Comparison of ENCODE assay signal across 35 mouse cellular contexts in the genomic region with DNA sequence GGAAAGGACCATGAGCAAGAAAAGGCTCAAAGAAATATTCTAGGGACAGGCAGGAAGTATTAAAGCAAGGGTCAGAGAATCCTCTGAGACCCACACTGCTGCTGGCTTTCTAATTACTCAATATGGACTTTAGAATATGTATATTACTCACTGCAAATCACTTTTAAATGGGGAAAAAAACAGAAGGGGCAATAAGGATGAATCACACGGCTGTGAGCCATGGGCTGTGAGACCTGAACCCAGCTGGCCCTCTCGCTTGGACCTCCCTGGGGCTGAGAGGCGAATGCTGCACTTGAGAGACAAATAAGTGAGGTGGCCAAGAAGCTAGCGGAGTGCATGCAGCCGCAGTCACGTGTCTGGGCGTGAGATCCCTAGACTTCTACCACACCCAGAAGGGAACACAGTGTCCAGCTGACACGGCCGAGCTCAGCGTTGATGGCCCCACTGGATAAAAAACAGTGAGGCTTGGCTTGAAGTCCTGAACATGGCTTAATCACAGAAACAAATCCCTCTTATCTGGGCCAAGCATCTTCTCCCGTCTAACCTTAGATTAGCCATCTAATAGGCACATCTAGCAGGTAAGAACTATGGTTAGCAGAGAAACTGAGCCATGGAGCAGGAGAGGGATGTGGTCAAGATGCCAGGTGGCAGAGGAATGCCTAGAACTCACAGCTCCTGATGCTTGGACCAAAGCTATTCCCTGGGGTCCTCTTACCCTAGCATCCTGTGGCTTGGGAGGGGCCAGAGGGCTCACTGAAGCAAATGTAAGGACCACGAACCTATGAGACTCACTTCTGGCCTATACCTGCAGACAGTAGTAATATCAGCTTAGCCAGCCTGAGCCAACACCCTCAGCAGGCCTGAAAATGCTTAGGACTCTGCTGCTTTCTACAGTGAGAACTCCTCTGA. TPM values are rescaled to one million over a fixed set of nuclear protein-coding genes. Genes with fewer than 3 reads are reported as not detected.
DNase-seq lines count a peak whose midpoint lies in the region; ATAC-seq and TF ChIP-seq lines count a peak whose summit lies in the region.
"Had no signal": no experiment of that assay in that cellular context is flagged by ENCODE, and none has a peak within 500 bp of the region (broad histone marks: within the 10 kb centered on the region; RNA-seq: fewer than 3 reads in every experiment).

No protein-coding gene starts in this region.

- no peak for TF ChIP-seq CTCF in heart, adult 2 months (IDR thresholded peaks at IDR 0.05)
- no peak for TF ChIP-seq CTCF in gastrocnemius, adult 2 months (IDR thresholded peaks at IDR 0.05)
- TF ChIP-seq CTCF in intestine, postnatal 0 days (IDR thresholded peaks at IDR 0.05; ENCODE audit: low read depth) = no peak

- no peak overlapping the region for H3K9ac ChIP-seq in heart, adult 2 months (ENCODE audit: low read depth, low read length)
- no peak overlapping the region for H3K9ac ChIP-seq in heart, embryonic 11.5 days (ENCODE audit: low read depth, low read length)
- H3K9ac ChIP-seq in intestine, postnatal 0 days (ENCODE audit: low read depth, low read length) = 0 out of 2 replicates have a peak overlapping the region, but pooled peaks have one; percentile 17
- H3K9ac ChIP-seq in hindbrain, embryonic 13.5 days = no peak overlapping the region
- H3K9ac ChIP-seq: embryonic facial prominence, embryonic 13.5 days; forebrain, embryonic 12.5 days; hindbrain, embryonic 14.5 days; kidney, embryonic 15.5 days; limb, embryonic 15.5 days; liver, embryonic 14.5 days; lung, embryonic 14.5 days; neural tube, embryonic 13.5 days; stomach, embryonic 15.5 days had no signal

- H3K4me2 ChIP-seq in heart, embryonic 11.5 days = no peak overlapping the region
- H3K4me2 ChIP-seq in intestine, postnatal 0 days (replicated peaks; ENCODE audit: low read depth) = no peak overlapping the region
- H3K4me2 ChIP-seq in hindbrain, embryonic 13.5 days = no peak overlapping the region
- H3K4me2 ChIP-seq: embryonic facial prominence, embryonic 13.5 days; forebrain, embryonic 12.5 days; hindbrain, embryonic 14.5 days; kidney, embryonic 15.5 days; limb, embryonic 15.5 days; lung, embryonic 14.5 days; neural tube, embryonic 13.5 days; stomach, embryonic 15.5 days had no signal

- intact Hi-C loops in heart, adult 2 months (cut with DNase I) = no loop called here
- intact Hi-C loops in gastrocnemius, adult 2 months (cut with DNase I) = no loop called here

- H3K79me2 ChIP-seq in heart, adult 2 months (replicated peaks; ENCODE audit: control insufficient read depth, insufficient read depth, low read length) = no peaks in the 10 kb centered on the region

- H3K36me3 ChIP-seq in heart, adult 2 months (ENCODE audit: control insufficient read depth, insufficient read depth, low read length) = no peaks in the 10 kb centered on the region
- H3K36me3 ChIP-seq in heart, embryonic 11.5 days (ENCODE audit: control insufficient read depth, insufficient read depth, low read length) = peaks cover 4% of the 10 kb centered on the region; the same call in 1 of the 2 replicates
- peaks cover 66% of the 10 kb centered on the region for H3K36me3 ChIP-seq in intestine, postnatal 0 days (ENCODE audit: control insufficient read depth, insufficient read depth)
- H3K36me3 ChIP-seq in hindbrain, embryonic 13.5 days = peaks cover 94% of the 10 kb centered on the region

- H3K27me3 ChIP-seq in heart, adult 2 months (ENCODE audit: control insufficient read depth, insufficient read depth, low read length) = no peaks in the 10 kb centered on the region
- H3K27me3 ChIP-seq in heart, embryonic 11.5 days (ENCODE audit: control insufficient read depth, insufficient read depth, low read length) = no peaks in the 10 kb centered on the region
- no peaks in the 10 kb centered on the region for H3K27me3 ChIP-seq in intestine, postnatal 0 days (replicated peaks; ENCODE audit: control insufficient read depth, insufficient read depth, low read length)
- H3K27me3 ChIP-seq in hindbrain, embryonic 13.5 days = no peaks in the 10 kb centered on the region
- H3K27me3 ChIP-seq: embryonic facial prominence, embryonic 13.5 days; forebrain, embryonic 12.5 days; kidney, embryonic 15.5 days; limb, embryonic 15.5 days; neural tube, embryonic 13.5 days; stomach, embryonic 15.5 days had no signal

- no peak overlapping the region for H3K4me3 ChIP-seq in heart, adult 2 months
- no peak overlapping the region for H3K4me3 ChIP-seq in heart, embryonic 11.5 days (ENCODE audit: low read depth, low read length)
- no peak overlapping the region for H3K4me3 ChIP-seq in gastrocnemius, adult 2 months
- no peak overlapping the region for H3K4me3 ChIP-seq in intestine, postnatal 0 days (ENCODE audit: low read depth, low read length)
- H3K4me3 ChIP-seq in hindbrain, embryonic 13.5 days = no peak overlapping the region
- H3K4me3 ChIP-seq: embryonic facial prominence, embryonic 13.5 days; erythroblast, embryonic 14.5 days; forebrain, embryonic 12.5 days; kidney, embryonic 15.5 days; limb, embryonic 15.5 days; myocyte; neural tube, embryonic 13.5 days; stomach, embryonic 15.5 days had no signal

- WGBS in heart, adult 2 months = 77% methylated on average over 12 of the region's 12 CpGs
- 86% methylated on average over 12 of the region's 12 CpGs for WGBS in heart, embryonic 11.5 days (ENCODE audit: insufficient replicate concordance)
- 59% methylated on average over 12 of the region's 12 CpGs for WGBS in intestine, postnatal 0 days
- 86% methylated on average over 12 of the region's 12 CpGs for WGBS in hindbrain, embryonic 13.5 days

- DNase-seq in heart, adult 2 months = peak; percentile 46 to 67
- peak; percentile 87 for DNase-seq in gastrocnemius, adult 2 months
- DNase-seq in heart, adult 9 months (ENCODE audit: low spot score in 2 of 2) = peak; percentile 57 to 61
- DNase-seq in thymus, postnatal 0 days (ENCODE audit: low spot score) = no peak
- DNase-seq in left cerebral cortex, adult 8-10 months (ENCODE audit: low spot score in 2 of 2) = no peak
- DNase-seq: adrenal gland, postnatal 14 days; cerebellum, adult 8-10 months; cerebellum, postnatal 36 days; embryo, embryonic 11 days; kidney, postnatal 4 days; lung, embryonic 14.5 days; lung, postnatal 4 days; retina, postnatal 1 day; thymus, adult 18-20 months had no signal

- no peak overlapping the region for H3K27ac ChIP-seq in heart, adult 2 months
- H3K27ac ChIP-seq in heart, embryonic 11.5 days (ENCODE audit: low read depth, low read length) = no peak overlapping the region
- peak overlapping the region; percentile 85 for H3K27ac ChIP-seq in gastrocnemius, adult 2 months
- peak overlapping the region; percentile 73 for H3K27ac ChIP-seq in intestine, postnatal 0 days (ENCODE audit: low read depth, low read length)
- no peak overlapping the region for H3K27ac ChIP-seq in hindbrain, embryonic 13.5 days
- H3K27ac ChIP-seq: embryonic facial prominence, embryonic 13.5 days; forebrain, embryonic 12.5 days; hindbrain, embryonic 14.5 days; kidney, embryonic 15.5 days; limb, embryonic 15.5 days; liver, embryonic 14.5 days; neural tube, embryonic 13.5 days; stomach, embryonic 15.5 days had no signal

- no peaks in the 10 kb centered on the region for H3K9me3 ChIP-seq in heart, embryonic 11.5 days (replicated peaks; ENCODE audit: control insufficient read depth, low read length)
- no peaks in the 10 kb centered on the region for H3K9me3 ChIP-seq in intestine, postnatal 0 days (ENCODE audit: control insufficient read depth)
- H3K9me3 ChIP-seq in hindbrain, embryonic 13.5 days = no peaks in the 10 kb centered on the region
- H3K9me3 ChIP-seq: embryonic facial prominence, embryonic 13.5 days; forebrain, embryonic 12.5 days; kidney, embryonic 15.5 days; limb, embryonic 15.5 days; neural tube, embryonic 13.5 days; stomach, embryonic 15.5 days had no signal

- no peak for TF ChIP-seq POLR2A in heart, adult 2 months (IDR thresholded peaks at IDR 0.05; ENCODE audit: insufficient read depth, low read depth, low read length)

- no peaks in the 10 kb centered on the region for H3K4me1 ChIP-seq in heart, adult 2 months (ENCODE audit: control insufficient read depth, insufficient read depth, low read length)
- H3K4me1 ChIP-seq in heart, embryonic 11.5 days (ENCODE audit: control insufficient read depth, insufficient read depth, low read length) = no peaks in the 10 kb centered on the region
- H3K4me1 ChIP-seq in intestine, postnatal 0 days (replicated peaks; ENCODE audit: control insufficient read depth, insufficient read depth, low read length) = no peaks in the 10 kb centered on the region
- no peaks in the 10 kb centered on the region for H3K4me1 ChIP-seq in hindbrain, embryonic 13.5 days (replicated peaks)
- H3K4me1 ChIP-seq: embryonic facial prominence, embryonic 13.5 days; forebrain, embryonic 12.5 days; kidney, embryonic 15.5 days; limb, embryonic 15.5 days; neural tube, embryonic 13.5 days; stomach, embryonic 15.5 days had no signal

- no peak for ATAC-seq in heart, embryonic 11.5 days (replicated peaks; ENCODE audit: insufficient number of reproducible peaks, low FRiP score, low TSS enrichment)
- ATAC-seq in intestine, postnatal 0 days = peak; percentile 86
- no peak for ATAC-seq in hindbrain, embryonic 13.5 days (ENCODE audit: low FRiP score)
- ATAC-seq: CD4-positive, CD25-positive, alpha-beta regulatory T cell, adult 4 months; inflammation-experienced regulatory T-cells, adult 6 months; midbrain, embryonic 16.5 days had no signal

- no peak for TF ChIP-seq EP300 in heart, adult 2 months (IDR thresholded peaks at IDR 0.05; ENCODE audit: insufficient read depth, low read depth, low read length)

RNA-seq across cellular contexts. Expression of gene Edem2, which starts 11.9 kb away (rescaled TPM):
- total RNA-seq in heart, adult 2 months (2021) = 1 to 10 TPM; 6.0 to 6.4 TPM
- 14.4 and 16.9 TPM in 2 replicates for polyA plus RNA-seq in heart, adult 2 months (2012; rRNA removed)
- 28.6 and 28.8 TPM in 2 replicates for polyA plus RNA-seq in heart, embryonic 11.5 days (2014; fragmentation: Nextera tagmentation; extraction: Ambion mirVana)
- total RNA-seq in gastrocnemius, adult 2 months (2021) = 1 to 10 TPM; 4.2 to 4.4 TPM
- 60.0 and 61.6 TPM in 2 replicates for polyA plus RNA-seq in intestine, postnatal 0 days (2015; fragmentation: Nextera tagmentation; extraction: Ambion mirVana)
- polyA plus RNA-seq in hindbrain, embryonic 13.5 days (2015; fragmentation: Nextera tagmentation; extraction: Ambion mirVana) = 45.3 and 46.4 TPM in 2 replicates
- 49.2 and 50.8 TPM in 2 replicates for polyA plus RNA-seq in thymus, postnatal 0 days (2015; fragmentation: Nextera tagmentation; extraction: Ambion mirVana)
- 10 to 100 TPM; 21.9 to 23.9 (median 23.3) TPM for total RNA-seq in left cerebral cortex, adult 8-10 months (2022)

RNA-seq across cellular contexts. Expression of gene Gm17581, which starts 18.3 kb away (rescaled TPM):
- not detected for total RNA-seq in heart, adult 2 months (2021)
- polyA plus RNA-seq in heart, adult 2 months (2012; rRNA removed) = not detected in 2 replicates
- not detected in 2 replicates for polyA plus RNA-seq in heart, embryonic 11.5 days (2014; fragmentation: Nextera tagmentation; extraction: Ambion mirVana)
- total RNA-seq in gastrocnemius, adult 2 months (2021) = not detected
- not detected in 2 replicates for polyA plus RNA-seq in intestine, postnatal 0 days (2015; fragmentation: Nextera tagmentation; extraction: Ambion mirVana)
- not detected in 2 replicates for polyA plus RNA-seq in hindbrain, embryonic 13.5 days (2015; fragmentation: Nextera tagmentation; extraction: Ambion mirVana)
- not detected in 2 replicates for polyA plus RNA-seq in thymus, postnatal 0 days (2015; fragmentation: Nextera tagmentation; extraction: Ambion mirVana)
- not detected for total RNA-seq in left cerebral cortex, adult 8-10 months (2022)
- total RNA-seq: adrenal gland, postnatal 14 days; gastrocnemius, postnatal 4 days; left cerebral cortex, adult 18-20 months; left cerebral cortex, postnatal 36 days; megakaryocyte-erythroid progenitor cell, adult 5-6 weeks had no signal
- polyA plus RNA-seq: CD4-positive, CD25-positive, alpha-beta regulatory T cell, adult 4 months; embryonic facial prominence, embryonic 13.5 days; erythroblast, embryonic 14.5 days; forebrain, embryonic 12.5 days; heart, embryonic 16.5 days; hindbrain, embryonic 14.5 days; inflammation-experienced regulatory T-cells, adult 6 months; kidney, embryonic 15.5 days; limb, embryonic 15.5 days; liver, embryonic 14.5 days; lung, embryonic 14.5 days; midbrain, embryonic 16.5 days; myocyte; neural tube, embryonic 13.5 days; stomach, embryonic 15.5 days had no signal

RNA-seq across cellular contexts. Expression of gene Trpc4ap, which starts 25.2 kb away (rescaled TPM):
- 10 to 100 TPM; 77.0 to 84.9 TPM for total RNA-seq in heart, adult 2 months (2021)
- polyA plus RNA-seq in heart, adult 2 months (2012; rRNA removed) = 95.6 and 114 TPM in 2 replicates
- 92.4 and 102 TPM in 2 replicates for polyA plus RNA-seq in heart, embryonic 11.5 days (2014; fragmentation: Nextera tagmentation; extraction: Ambion mirVana)
- 100 to 1,000 TPM in 1 of 2 experiments, 10 to 100 TPM in 1; 93.4 to 102 TPM for total RNA-seq in gastrocnemius, adult 2 months (2021)
- 64.8 and 67.5 TPM in 2 replicates for polyA plus RNA-seq in intestine, postnatal 0 days (2015; fragmentation: Nextera tagmentation; extraction: Ambion mirVana)
- 166 and 170 TPM in 2 replicates for polyA plus RNA-seq in hindbrain, embryonic 13.5 days (2015; fragmentation: Nextera tagmentation; extraction: Ambion mirVana)
- 191 and 217 TPM in 2 replicates for polyA plus RNA-seq in thymus, postnatal 0 days (2015; fragmentation: Nextera tagmentation; extraction: Ambion mirVana)
- total RNA-seq in left cerebral cortex, adult 8-10 months (2022) = 100 to 1,000 TPM; 148 to 150 (median 149) TPM

RNA-seq across cellular contexts. Expression of gene Procr, which starts 33.6 kb away (rescaled TPM):
- 1 to 10 TPM; 3.0 to 4.8 TPM for total RNA-seq in heart, adult 2 months (2021)
- 2.0 and 2.4 TPM in 2 replicates for polyA plus RNA-seq in heart, adult 2 months (2012; rRNA removed)
- polyA plus RNA-seq in heart, embryonic 11.5 days (2014; fragmentation: Nextera tagmentation; extraction: Ambion mirVana) = 8.6 and 9.2 TPM in 2 replicates
- total RNA-seq in gastrocnemius, adult 2 months (2021) = 10 to 100 TPM in 1 of 2 experiments, 1 to 10 TPM in 1; 9.9 to 21.3 TPM
- polyA plus RNA-seq in intestine, postnatal 0 days (2015; fragmentation: Nextera tagmentation; extraction: Ambion mirVana) = 8.0 and 8.3 TPM in 2 replicates
- 2.8 and 4.1 TPM in 2 replicates for polyA plus RNA-seq in hindbrain, embryonic 13.5 days (2015; fragmentation: Nextera tagmentation; extraction: Ambion mirVana)
- polyA plus RNA-seq in thymus, postnatal 0 days (2015; fragmentation: Nextera tagmentation; extraction: Ambion mirVana) = 3.3 and 4.4 TPM in 2 replicates
- total RNA-seq in left cerebral cortex, adult 8-10 months (2022) = 1 to 10 TPM in 3 of 4 experiments, under 1 TPM in 1; 0.76 to 2.5 (median 1.9) TPM
- total RNA-seq: megakaryocyte-erythroid progenitor cell, adult 5-6 weeks had no signal
- polyA plus RNA-seq: CD4-positive, CD25-positive, alpha-beta regulatory T cell, adult 4 months had no signal

RNA-seq across cellular contexts. Expression of gene Mmp24, which starts 57.8 kb away (rescaled TPM):
- total RNA-seq in heart, adult 2 months (2021) = not detected
- 0.06 TPM in 1 of 2 replicates, not detected in the other for polyA plus RNA-seq in heart, adult 2 months (2012; rRNA removed)
- 0.04 TPM in 1 of 2 replicates, not detected in the other for polyA plus RNA-seq in heart, embryonic 11.5 days (2014; fragmentation: Nextera tagmentation; extraction: Ambion mirVana)
- not detected for total RNA-seq in gastrocnemius, adult 2 months (2021)
- polyA plus RNA-seq in intestine, postnatal 0 days (2015; fragmentation: Nextera tagmentation; extraction: Ambion mirVana) = 0.17 and 0.22 TPM in 2 replicates
- 11.3 and 11.9 TPM in 2 replicates for polyA plus RNA-seq in hindbrain, embryonic 13.5 days (2015; fragmentation: Nextera tagmentation; extraction: Ambion mirVana)
- 0.06 and 0.07 TPM in 2 replicates for polyA plus RNA-seq in thymus, postnatal 0 days (2015; fragmentation: Nextera tagmentation; extraction: Ambion mirVana)
- total RNA-seq in left cerebral cortex, adult 8-10 months (2022) = 10 to 100 TPM; 29.2 to 30.8 (median 29.9) TPM
- polyA plus RNA-seq: CD4-positive, CD25-positive, alpha-beta regulatory T cell, adult 4 months; inflammation-experienced regulatory T-cells, adult 6 months; lung, embryonic 14.5 days had no signal

Comparison
In these comparisons a context has a peak if more than half of its experiments do, and no peak if none do; other contexts are left out.
1. DNase-seq: peak in heart, adult 2 months (2 of 2), gastrocnemius, adult 2 months (single experiment) and heart, adult 9 months (2 of 2); none in thymus, postnatal 0 days (single experiment) and left cerebral cortex, adult 8-10 months (0 of 2).
2. H3K27ac ChIP-seq: peak in gastrocnemius, adult 2 months (single experiment) and intestine, postnatal 0 days (single experiment); none in heart, adult 2 months (single experiment), heart, embryonic 11.5 days (single experiment) and hindbrain, embryonic 13.5 days (single experiment).